Mouse (Mus musculus): Measurements from ENCODE around the gene Gpr153.

Gpr153 gene

GRCm38 (mm10) chr4:152273621-152274236 is at the start of gene Gpr153:
Gene Gpr153 (plus strand): TSS chr4:152274232.
- peak; percentile 33 for DNase-seq

- no peak for DNase-seq
Observed at GRCm38 (mm10) chr4:152226901-152227486, 47.0 kb upstream of the Gpr153 start.

GRCm38 (mm10) chr4:152227749-152228527 is 46.1 kb upstream of the Gpr153 start:
- peak; percentile 24 for DNase-seq

GRCm38 (mm10) chr4:152230331-152230730 is 43.7 kb upstream of the Gpr153 start:
- peak; percentile 47 for DNase-seq

GRCm38 (mm10) chr4:152231326-152231725 is 42.7 kb upstream of the Gpr153 start:
- DNase-seq: no peak

- DNase-seq: no peak
Observed at GRCm38 (mm10) chr4:152232411-152232903, 41.6 kb upstream of the Gpr153 start.

GRCm38 (mm10) chr4:152239974-152240373 is 34.1 kb upstream of the Gpr153 start:
- DNase-seq: no peak

- no peak for DNase-seq
Observed at GRCm38 (mm10) chr4:152243241-152243891, 30.7 kb upstream of the Gpr153 start.

GRCm38 (mm10) chr4:152243969-152244368 is 30.1 kb upstream of the Gpr153 start:
- no peak for DNase-seq

- DNase-seq: no peak
Observed at GRCm38 (mm10) chr4:152244545-152245522, 29.2 kb upstream of the Gpr153 start.

- DNase-seq: no peak
Observed at GRCm38 (mm10) chr4:152246011-152246410, 28.0 kb upstream of the Gpr153 start.

GRCm38 (mm10) chr4:152247195-152247594 is 26.8 kb upstream of the Gpr153 start:
- DNase-seq: no peak

GRCm38 (mm10) chr4:152250615-152251014 is 23.4 kb upstream of the Gpr153 start:
- no peak for DNase-seq

- no peak for DNase-seq
Observed at GRCm38 (mm10) chr4:152253183-152253759, 20.8 kb upstream of the Gpr153 start.

GRCm38 (mm10) chr4:152257070-152257469 is 17.0 kb upstream of the Gpr153 start:
- DNase-seq: peak; percentile 75

GRCm38 (mm10) chr4:152260451-152260850 is 13.6 kb upstream of the Gpr153 start:
- no peak for DNase-seq

- DNase-seq: no peak
Observed at GRCm38 (mm10) chr4:152262187-152262586, 11.8 kb upstream of the Gpr153 start.

GRCm38 (mm10) chr4:152263089-152263488 is 10.9 kb upstream of the Gpr153 start:
- DNase-seq: peak; percentile 29

- no peak for DNase-seq
Observed at GRCm38 (mm10) chr4:152263512-152264176, 10.4 kb upstream of the Gpr153 start.

GRCm38 (mm10) chr4:152264177-152264530 is 9.9 kb upstream of the Gpr153 start:
- DNase-seq: no peak
